Mouse (Mus musculus): ENCODE measurements around the gene Wdr73. TPM values are rescaled to one million over a fixed set of nuclear protein-coding genes. Genes with fewer than 3 reads are reported as not detected.

The Wdr73 gene
- polyA plus RNA-seq, 1 experiment from 2014 or later, result 44.0 TPM

DNA sequence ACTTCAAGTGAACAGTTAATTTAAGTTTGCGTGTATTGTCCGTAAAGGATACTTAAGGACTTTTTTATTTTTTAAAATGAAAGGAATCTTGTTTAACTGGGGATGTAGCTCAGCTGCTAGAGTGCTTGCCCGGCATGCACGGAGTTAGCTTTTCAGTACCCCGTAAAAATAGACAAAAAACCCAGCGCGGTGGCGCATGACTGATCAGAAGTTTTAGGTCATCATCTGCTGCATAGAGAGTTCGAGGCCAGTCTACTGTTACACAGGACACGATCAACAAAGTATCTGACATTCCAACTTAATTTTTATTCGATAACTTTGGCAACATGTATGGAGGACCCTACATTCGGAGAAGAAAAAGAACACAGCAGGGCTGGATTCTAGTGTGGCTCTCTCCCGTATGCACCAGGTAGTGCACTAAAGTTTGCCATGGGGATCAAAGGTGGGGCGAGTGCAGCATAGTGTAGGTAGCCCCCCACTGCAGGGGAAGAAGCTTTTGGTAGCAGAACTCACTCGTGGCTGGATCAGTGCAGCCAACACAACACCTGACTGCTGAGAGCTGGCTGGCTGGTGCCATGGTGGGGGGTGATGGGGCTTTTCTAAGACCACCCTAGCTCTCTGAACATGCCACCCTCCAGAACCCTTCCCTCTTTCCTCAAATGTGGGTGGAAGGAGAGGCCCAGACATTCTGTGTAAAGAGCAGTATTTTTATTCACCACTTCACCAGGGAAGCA is 639 bp upstream of the Wdr73 start:
- DNase-seq (ENCODE audit: low spot score) (no peak), ATAC-seq (replicated peaks; ENCODE audit: low FRiP score) (no peak; the same call in 1 of the 2 replicates)
- Histone ChIP-seq H3K4me3 (ENCODE audit: low read depth, low read length) (peak overlapping the region; percentile 67), H3K9ac (ENCODE audit: low read depth, low read length) (peak overlapping the region; percentile 66), H3K36me3 (ENCODE audit: control insufficient read depth, insufficient read depth, low read length) (peaks cover 6% of the 10 kb centered on the region; the same call in 1 of the 2 replicates), H3K27ac (ENCODE audit: low read depth, low read length) (peak overlapping the region; percentile 20; the same call in 1 of the 2 replicates), H3K4me1 (replicated peaks; ENCODE audit: control insufficient read depth, insufficient read depth, low read length) (peaks cover 11% of the 10 kb centered on the region), H3K27me3 (replicated peaks; ENCODE audit: control insufficient read depth, insufficient read depth, low read length) (no peaks in the 10 kb centered on the region), H3K9me3 (ENCODE audit: control insufficient read depth, low read length) (no peaks in the 10 kb centered on the region), H3K4me2 (peak overlapping the region; percentile 85)
- 34% methylated on average over 15 of the region's 15 CpGs for whole genome bisulfite sequencing

GRCm38 (mm10) chr7:80897721-80898120 is 3.3 kb downstream of the Wdr73 start:
- DNase-seq (ENCODE audit: low spot score) (no peak), ATAC-seq (replicated peaks; ENCODE audit: low FRiP score) (no peak)
- no peaks in the 10 kb centered on the region for H3K27me3 ChIP-seq (replicated peaks; ENCODE audit: control insufficient read depth, insufficient read depth, low read length)
- no peaks in the 10 kb centered on the region for H3K9me3 ChIP-seq (ENCODE audit: control insufficient read depth, low read length)
- peaks cover 11% of the 10 kb centered on the region; the same call in 1 of the 2 replicates for H3K4me1 ChIP-seq (replicated peaks; ENCODE audit: control insufficient read depth, insufficient read depth, low read length)
- 87% methylated on average over 4 of the region's 4 CpGs for WGBS
- H3K36me3 ChIP-seq (ENCODE audit: control insufficient read depth, insufficient read depth, low read length), result peaks cover 20% of the 10 kb centered on the region
- H3K4me3 ChIP-seq (ENCODE audit: low read depth, low read length), result no peak overlapping the region
- no peak overlapping the region for H3K27ac ChIP-seq (ENCODE audit: low read depth, low read length)
- no peak overlapping the region for H3K4me2 ChIP-seq
- no peak overlapping the region for H3K9ac ChIP-seq (ENCODE audit: low read depth, low read length)

GRCm38 (mm10) chr7:80897134-80897533 is 3.9 kb downstream of the Wdr73 start:
- DNase-seq (ENCODE audit: low spot score), result no peak
- no peak overlapping the region for H3K9ac ChIP-seq (ENCODE audit: low read depth, low read length)
- ATAC-seq (replicated peaks; ENCODE audit: low FRiP score), result no peak
- H3K4me3 ChIP-seq (ENCODE audit: low read depth, low read length), result no peak overlapping the region
- H3K4me2 ChIP-seq, result no peak overlapping the region
- peaks cover 24% of the 10 kb centered on the region for H3K36me3 ChIP-seq (ENCODE audit: control insufficient read depth, insufficient read depth, low read length)
- no peaks in the 10 kb centered on the region for H3K9me3 ChIP-seq (ENCODE audit: control insufficient read depth, low read length)
- peaks cover 10% of the 10 kb centered on the region; the same call in 1 of the 2 replicates for H3K4me1 ChIP-seq (replicated peaks; ENCODE audit: control insufficient read depth, insufficient read depth, low read length)
- no peak overlapping the region for H3K27ac ChIP-seq (ENCODE audit: low read depth, low read length)
- H3K27me3 ChIP-seq (replicated peaks; ENCODE audit: control insufficient read depth, insufficient read depth, low read length), result no peaks in the 10 kb centered on the region
- WGBS, result 77% methylated on average over 7 of the region's 7 CpGs

- Histone ChIP-seq H3K27ac (ENCODE audit: low read depth, low read length) (no peak overlapping the region), H3K4me2 (no peak overlapping the region), H3K27me3 (replicated peaks; ENCODE audit: control insufficient read depth, insufficient read depth, low read length) (no peaks in the 10 kb centered on the region), H3K4me3 (ENCODE audit: low read depth, low read length) (no peak overlapping the region), H3K36me3 (ENCODE audit: control insufficient read depth, insufficient read depth, low read length) (peaks cover 37% of the 10 kb centered on the region), H3K9me3 (ENCODE audit: control insufficient read depth, low read length) (no peaks in the 10 kb centered on the region), H3K9ac (ENCODE audit: low read depth, low read length) (no peak overlapping the region), H3K4me1 (replicated peaks; ENCODE audit: control insufficient read depth, insufficient read depth, low read length) (peaks cover 3% of the 10 kb centered on the region; the same call in 1 of the 2 replicates)
- WGBS, result 92% methylated on average over 14 of the region's 14 CpGs
- ATAC-seq (replicated peaks; ENCODE audit: low FRiP score) (no peak), DNase-seq (ENCODE audit: low spot score) (no peak)
These were observed 6.1 kb downstream of the Wdr73 start for GRCm38 (mm10) chr7:80894815-80895519.

GRCm38 (mm10) chr7:80894196-80894595 is 6.9 kb downstream of the Wdr73 start:
- no peak for ATAC-seq (replicated peaks; ENCODE audit: low FRiP score)
- H3K9ac ChIP-seq (ENCODE audit: low read depth, low read length), result no peak overlapping the region
- H3K27ac ChIP-seq (ENCODE audit: low read depth, low read length), result no peak overlapping the region
- no peak overlapping the region for H3K4me2 ChIP-seq
- 84% methylated on average over 7 of the region's 7 CpGs for WGBS
- H3K4me3 ChIP-seq (ENCODE audit: low read depth, low read length), result no peak overlapping the region
- no peaks in the 10 kb centered on the region for H3K27me3 ChIP-seq (replicated peaks; ENCODE audit: control insufficient read depth, insufficient read depth, low read length)
- DNase-seq (ENCODE audit: low spot score), result no peak
- H3K9me3 ChIP-seq (ENCODE audit: control insufficient read depth, low read length), result no peaks in the 10 kb centered on the region
- H3K36me3 ChIP-seq (ENCODE audit: control insufficient read depth, insufficient read depth, low read length), result peaks cover 37% of the 10 kb centered on the region
- peaks cover 6% of the 10 kb centered on the region; the same call in 1 of the 2 replicates for H3K4me1 ChIP-seq (replicated peaks; ENCODE audit: control insufficient read depth, insufficient read depth, low read length)

GRCm38 (mm10) chr7:80893753-80894129 is 7.3 kb downstream of the Wdr73 start:
- no peak for DNase-seq (ENCODE audit: low spot score)

GRCm38 (mm10) chr7:80893086-80893752 is 7.8 kb downstream of the Wdr73 start:
- WGBS, result 93% methylated on average over 15 of the region's 15 CpGs
- Histone ChIP-seq H3K4me2 (no peak overlapping the region), H3K4me3 (ENCODE audit: low read depth, low read length) (no peak overlapping the region), H3K4me1 (replicated peaks; ENCODE audit: control insufficient read depth, insufficient read depth, low read length) (peaks cover 12% of the 10 kb centered on the region; the same call in 1 of the 2 replicates), H3K27me3 (replicated peaks; ENCODE audit: control insufficient read depth, insufficient read depth, low read length) (no peaks in the 10 kb centered on the region), H3K27ac (ENCODE audit: low read depth, low read length) (no peak overlapping the region), H3K9ac (ENCODE audit: low read depth, low read length) (no peak overlapping the region), H3K9me3 (ENCODE audit: control insufficient read depth, low read length) (no peaks in the 10 kb centered on the region), H3K36me3 (ENCODE audit: control insufficient read depth, insufficient read depth, low read length) (peaks cover 36% of the 10 kb centered on the region)
- no peak for ATAC-seq (replicated peaks; ENCODE audit: low FRiP score)
- no peak for DNase-seq (ENCODE audit: low spot score)

More at GRCm38 (mm10) chr7:80893753-80894129, 7.3 kb downstream of the Wdr73 start:
- H3K27ac ChIP-seq (ENCODE audit: low read depth, low read length), result no peak overlapping the region
- no peak overlapping the region for H3K4me3 ChIP-seq (ENCODE audit: low read depth, low read length)
- WGBS, result 81% methylated on average over 6 of the region's 6 CpGs
- peaks cover 38% of the 10 kb centered on the region for H3K36me3 ChIP-seq (ENCODE audit: control insufficient read depth, insufficient read depth, low read length)
- H3K27me3 ChIP-seq (replicated peaks; ENCODE audit: control insufficient read depth, insufficient read depth, low read length), result no peaks in the 10 kb centered on the region
- H3K4me1 ChIP-seq (replicated peaks; ENCODE audit: control insufficient read depth, insufficient read depth, low read length), result peaks cover 11% of the 10 kb centered on the region; the same call in 1 of the 2 replicates
- no peak overlapping the region for H3K9ac ChIP-seq (ENCODE audit: low read depth, low read length)
- no peak for ATAC-seq (replicated peaks; ENCODE audit: low FRiP score)
- no peaks in the 10 kb centered on the region for H3K9me3 ChIP-seq (ENCODE audit: control insufficient read depth, low read length)
- no peak overlapping the region for H3K4me2 ChIP-seq

DNA sequence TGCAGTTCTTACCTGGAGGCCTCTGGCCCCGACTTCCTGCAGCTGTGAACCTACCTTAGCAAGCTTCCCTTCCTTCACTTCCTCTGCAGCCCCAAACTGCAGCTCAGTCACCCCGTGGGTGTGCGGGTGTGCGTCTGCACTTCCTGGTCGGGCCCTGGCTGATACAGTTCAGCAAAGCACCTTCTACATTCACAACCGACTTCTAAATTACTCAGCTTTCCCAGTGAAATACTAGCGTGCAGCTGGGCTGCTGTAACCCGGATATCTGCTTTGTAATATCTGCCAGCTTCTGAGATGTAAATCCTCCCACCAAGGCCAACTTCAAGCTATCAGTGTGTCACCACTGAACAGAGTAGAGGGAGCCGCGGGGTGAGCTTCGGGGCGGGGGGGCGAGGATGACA is 11.2 kb downstream of the Wdr73 start:
- Histone ChIP-seq H3K27me3 (replicated peaks; ENCODE audit: control insufficient read depth, insufficient read depth, low read length) (no peaks in the 10 kb centered on the region), H3K4me1 (replicated peaks; ENCODE audit: control insufficient read depth, insufficient read depth, low read length) (peaks cover 12% of the 10 kb centered on the region; the same call in 1 of the 2 replicates), H3K9ac (ENCODE audit: low read depth, low read length) (peak overlapping the region; percentile 28; the same call in 1 of the 2 replicates), H3K4me2 (no peak overlapping the region), H3K4me3 (ENCODE audit: low read depth, low read length) (no peak overlapping the region), H3K27ac (ENCODE audit: low read depth, low read length) (no peak overlapping the region), H3K36me3 (ENCODE audit: control insufficient read depth, insufficient read depth, low read length) (peaks cover 29% of the 10 kb centered on the region), H3K9me3 (ENCODE audit: control insufficient read depth, low read length) (no peaks in the 10 kb centered on the region)
- DNase-seq (ENCODE audit: low spot score) (no peak), ATAC-seq (replicated peaks; ENCODE audit: low FRiP score) (no peak)
- 67% methylated on average over 13 of the region's 13 CpGs for WGBS
